Mouse (Mus musculus) MEL (cell line): Measurements from ENCODE around the gene Cxcr5. TPM values are rescaled to one million over a fixed set of nuclear protein-coding genes. Genes with fewer than 3 reads are reported as not detected.

Source experiments
- DNase-seq: peaks from one replicate; pipeline ENCODE4 v3.0.0; 2011; ENCODE audit warnings: low read depth, low spot score
- H3K27ac ChIP-seq: 2 replicates; pipeline ENCODE4 v1.5.1; 2012; ENCODE audit warnings: low read depth, mild to moderate bottlenecking, control low read depth, low read length, moderate library complexity; ENCODE audit not compliant: control insufficient read depth
- H3K27me3 ChIP-seq, 2 experiments: fragments of 150-350 bp in 1 of 2; sonication (generic) in 1 of 2; 2 replicates each; pipeline ENCODE4 v1.6.1; 2012; ENCODE audit warnings: low read length in 2 of 2, mild to moderate bottlenecking in 2 of 2, improper control_type of control experiment in 1 of 2, moderate library complexity in 1 of 2; ENCODE audit not compliant: insufficient read depth in 2 of 2, control insufficient read depth in 1 of 2
- H3K36me3 ChIP-seq, 2 experiments: 2 replicates each; pipeline ENCODE4 v1.6.1; 2012 to 2014; ENCODE audit warnings: low read length in 2 of 2, improper control_type of control experiment in 1 of 2, inconsistent platforms in 1 of 2, mild to moderate bottlenecking in 1 of 2; ENCODE audit not compliant: insufficient read depth in 2 of 2, control insufficient read depth in 1 of 2
- H3K4me1 ChIP-seq, 2 experiments: fragments of 150-350 bp in 1 of 2; sonication (generic) in 1 of 2; 2 replicates each; pipeline ENCODE4 v1.6.1; 2012; ENCODE audit warnings: low read length in 2 of 2, improper control_type of control experiment in 1 of 2, mild to moderate bottlenecking in 1 of 2; ENCODE audit not compliant: insufficient read depth in 2 of 2, control insufficient read depth in 1 of 2
- H3K4me3 ChIP-seq, 2 experiments: fragments of 150-350 bp in 1 of 2; sonication (generic) in 1 of 2; 2 replicates each; pipeline ENCODE4 v1.5.1; 2012; ENCODE audit warnings: low read depth in 2 of 2, low read length in 2 of 2, mild to moderate bottlenecking in 2 of 2, moderate library complexity in 2 of 2, control low read depth in 1 of 2, improper control_type of control experiment in 1 of 2; ENCODE audit not compliant: control insufficient read depth in 1 of 2, insufficient read depth in 1 of 2
- H3K79me2 ChIP-seq: 2 replicates; pipeline ENCODE4 v1.6.1; 2012; ENCODE audit warnings: mild to moderate bottlenecking, low read length, moderate library complexity; ENCODE audit not compliant: control insufficient read depth, poor library complexity, insufficient read depth
- H3K9ac ChIP-seq: 2 replicates; pipeline ENCODE4 v1.6.1; 2012; ENCODE audit warnings: low read depth, mild to moderate bottlenecking, control low read depth, low read length, moderate library complexity; ENCODE audit not compliant: control insufficient read depth, poor library complexity, severe bottlenecking
- H3K9me3 ChIP-seq: fragments of 150-350 bp; sonication (generic); replicated peaks from 2 replicates; pipeline ENCODE4 v1.6.1; 2012; ENCODE audit warnings: mild to moderate bottlenecking, low read length, improper control_type of control experiment, moderate library complexity; ENCODE audit not compliant: insufficient read depth
- BHLHE40 ChIP-seq: IDR thresholded peaks from 2 replicates; pipeline ENCODE4 v1.6.1; 2012; ENCODE audit warnings: low read depth, mild to moderate bottlenecking, inconsistent platforms, low read length, improper control_type of control experiment, borderline replicate concordance
- CHD2 ChIP-seq: IDR thresholded peaks from 2 replicates; pipeline ENCODE4 v1.6.1; 2011; ENCODE audit warnings: low read length, improper control_type of control experiment
- CTCF ChIP-seq, 3 experiments: IDR thresholded peaks in 2 of 3; conservative IDR thresholded peaks in 1 of 3; 2 replicates each; pipeline ENCODE4 v1.5.1; 2011 to 2012; ENCODE audit warnings: low read length in 3 of 3, low read depth in 2 of 3, mild to moderate bottlenecking in 2 of 3, improper control_type of control experiment in 1 of 3, inconsistent platforms in 1 of 3, mixed read lengths in 1 of 3, moderate library complexity in 1 of 3; ENCODE audit not compliant: control insufficient read depth in 1 of 3, insufficient read depth in 1 of 3, poor library complexity in 1 of 3, severe bottlenecking in 1 of 3
- EP300 ChIP-seq, 2 experiments: IDR thresholded peaks; 2 replicates each; pipeline ENCODE4 v1.6.1; 2011; ENCODE audit warnings: improper control_type of control experiment in 2 of 2, low read length in 2 of 2, low read depth in 1 of 2, mild to moderate bottlenecking in 1 of 2
- GATA1 ChIP-seq: IDR thresholded peaks from 2 replicates; pipeline ENCODE4 v1.6.1; 2011; ENCODE audit warnings: low read depth, low read length, improper control_type of control experiment
- MAFK ChIP-seq: IDR thresholded peaks from 2 replicates; pipeline ENCODE4 v1.6.1; 2011; ENCODE audit warnings: low read depth, mild to moderate bottlenecking, low read length, improper control_type of control experiment, borderline replicate concordance
- MAX ChIP-seq: IDR thresholded peaks from 2 replicates; pipeline ENCODE4 v1.6.1; 2011; ENCODE audit warnings: low read length, improper control_type of control experiment
- MAZ ChIP-seq: IDR thresholded peaks from 2 replicates; pipeline ENCODE4 v1.6.1; 2012; ENCODE audit warnings: low read depth, mild to moderate bottlenecking, inconsistent platforms, low read length, improper control_type of control experiment
- MXI1 ChIP-seq: IDR thresholded peaks from 2 replicates; pipeline ENCODE4 v1.6.1; 2011; ENCODE audit warnings: mild to moderate bottlenecking, low read depth, low read length, improper control_type of control experiment
- MYC ChIP-seq: IDR thresholded peaks from 2 replicates; pipeline ENCODE4 v1.6.1; 2011; ENCODE audit warnings: low read depth, mild to moderate bottlenecking, low read length, improper control_type of control experiment, moderate library complexity
- RAD21 ChIP-seq: IDR thresholded peaks from 2 replicates; pipeline ENCODE4 v1.6.1; 2011; ENCODE audit warnings: mild to moderate bottlenecking, low read depth, low read length, improper control_type of control experiment
- SMC3 ChIP-seq: IDR thresholded peaks from 2 replicates; pipeline ENCODE4 v1.6.1; 2011; ENCODE audit warnings: low read depth, low read length, improper control_type of control experiment
- TAL1 ChIP-seq: IDR thresholded peaks from 2 replicates; pipeline ENCODE4 v1.6.1; 2012; ENCODE audit warnings: mild to moderate bottlenecking, inconsistent platforms, low read length, moderate library complexity, mixed read lengths
- TBP ChIP-seq: IDR thresholded peaks from 2 replicates; pipeline ENCODE4 v1.8.0; 2011; ENCODE audit warnings: low read depth, low read length, improper control_type of control experiment
- TCF12 ChIP-seq: IDR thresholded peaks from 2 replicates; pipeline ENCODE4 v1.6.1; 2014; ENCODE audit warnings: low read depth, mild to moderate bottlenecking, inconsistent platforms, low read length, improper control_type of control experiment, moderate library complexity
- ZC3H11A ChIP-seq: IDR thresholded peaks from 2 replicates; pipeline ENCODE4 v1.6.1; 2012; ENCODE audit warnings: low read depth, mild to moderate bottlenecking, inconsistent platforms, low read length, improper control_type of control experiment
- ZMIZ1 ChIP-seq: IDR thresholded peaks from 2 replicates; pipeline ENCODE4 v1.6.1; 2012; ENCODE audit warnings: low read depth, mild to moderate bottlenecking, inconsistent platforms, low read length, improper control_type of control experiment, moderate library complexity
- ZNF384 ChIP-seq: IDR thresholded peaks from 2 replicates; pipeline ENCODE4 v1.6.1; 2012; ENCODE audit warnings: low read depth, mild to moderate bottlenecking, inconsistent platforms, low read length, improper control_type of control experiment
- polyA plus RNA-seq, 2 experiments: library from polyadenylated mRNA; stranded (reverse) in 1 of 2; unstranded in 1 of 2; fragments of >175 nt in 1 of 2; fragments of >200 nt in 1 of 2; gene quantifications; 2 replicates each; pipeline versions ENCODE4 v1.2.1 to v1.2.4; 2012; ENCODE audit warnings: low replicate concordance in 2 of 2, low read depth in 1 of 2; ENCODE audit not compliant: insufficient read length in 2 of 2, insufficient read depth in 1 of 2, missing spikeins in 1 of 2
- total RNA-seq: library from RNA; depleted of rRNA; stranded (reverse); fragments of 300-350 nt; gene quantifications from 2 replicates; pipeline ENCODE4 v1.2.3, GENCODE M21; 2012

The Cxcr5 gene
- total and polyA plus RNA-seq, 3 experiments: 0.18 TPM; not detected in 2

- H3K27ac ChIP-seq: no peak overlapping the region
- H3K36me3 ChIP-seq: peaks cover 0 to 11% of the 10 kb centered on the region in 2 experiments; a peak in 2 of 4 replicates
Observed at GRCm38 (mm10) chr9:44587262-44588160, 25.8 kb upstream of the Cxcr5 start.

DNA sequence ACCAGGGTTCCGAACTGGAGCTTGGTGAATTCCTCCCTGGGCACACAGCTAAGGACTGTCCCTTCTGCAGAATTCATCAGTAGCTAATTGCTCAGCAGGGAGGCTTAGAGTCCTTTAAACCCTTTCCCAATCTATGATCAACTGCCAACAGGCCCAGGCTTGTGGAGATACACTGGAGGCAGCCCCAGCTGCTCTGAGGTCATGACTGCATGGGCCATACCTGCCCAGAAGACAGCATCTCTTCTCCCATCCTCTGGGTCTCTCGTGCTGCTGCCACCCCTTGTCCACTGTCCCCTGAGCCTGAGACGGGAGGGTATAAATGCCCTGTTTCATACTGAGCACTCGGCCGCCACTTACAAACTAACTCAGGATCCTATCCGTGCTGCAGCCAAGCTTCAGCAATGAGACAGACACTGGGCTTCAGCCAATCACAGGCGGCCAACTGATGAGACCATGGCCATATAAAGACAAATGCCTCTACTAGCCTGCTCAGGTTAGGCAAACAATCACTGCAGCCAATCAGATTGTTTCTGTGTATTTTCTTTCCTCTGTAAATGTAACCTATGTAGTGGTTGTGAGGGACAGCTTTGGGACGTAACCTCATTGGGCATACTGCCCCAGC, 25.1 kb upstream of the Cxcr5 start:
- H3K79me2 ChIP-seq: no peaks in the 10 kb centered on the region
- DNase-seq: no peak
- no peak overlapping the region for H3K9ac ChIP-seq
- TF ChIP-seq MAZ (no peak), CHD2 (no peak), ZMIZ1 (no peak), MYC (no peak)
- no peak overlapping the region for H3K4me3 ChIP-seq
- no peaks in the 10 kb centered on the region for H3K9me3 ChIP-seq
- peaks cover 6 to 25% of the 10 kb centered on the region in 2 experiments; a peak in 3 of 4 replicates for H3K4me1 ChIP-seq
- H3K36me3 ChIP-seq: peaks cover 0 to 7% of the 10 kb centered on the region in 2 experiments; a peak in 2 of 4 replicates
- no peak overlapping the region for H3K27ac ChIP-seq
- H3K27me3 ChIP-seq: no peaks in the 10 kb centered on the region

More at GRCm38 (mm10) chr9:44587262-44588160, 25.8 kb upstream of the Cxcr5 start:
- Histone ChIP-seq H3K79me2 (no peaks in the 10 kb centered on the region), H3K4me3 (peak overlapping the region in 1 of 2 experiments; percentile 44; a peak in 2 of 4 replicates), H3K4me1 (peaks cover 4 to 27% of the 10 kb centered on the region in 2 experiments; a peak in 3 of 4 replicates), H3K27me3 (no peaks in the 10 kb centered on the region), H3K9me3 (no peaks in the 10 kb centered on the region), H3K9ac (no peak overlapping the region)
- DNase-seq: peak; percentile 54
- TF ChIP-seq CTCF (IDR thresholded peaks at IDR 0.05 in 2 of 3, conservative IDR thresholded peaks at IDR 0.05 in 1 of 3; ENCODE audit: control insufficient read depth in 1 of 3, insufficient read depth in 1 of 3, low read depth in 2 of 3, low read length in 3 of 3, poor library complexity in 1 of 3, severe bottlenecking in 1 of 3) (no peak), ZNF384 (peak; percentile 85), BHLHE40 (peak; percentile 71), TAL1 (no peak), MAFK (no peak), MXI1 (no peak), MAX (peak; percentile 23; the same call in 1 of the 2 replicates), TBP (peak; percentile 64; the same call in 1 of the 2 replicates), TCF12 (peak; percentile 43; the same call in 1 of the 2 replicates), MYC (no peak), GATA1 (peak; percentile 56), ZMIZ1 (no peak), RAD21 (no peak), EP300 (IDR thresholded peaks at IDR 0.05; ENCODE audit: low read depth in 1 of 2, low read length in 2 of 2) (peak; percentile 27 to 49; a peak in 1 of 4 replicates), SMC3 (no peak), ZC3H11A (no peak)
